Mouse (Mus musculus) right cerebral cortex, adult 2 months (tissue): ENCODE measurements around the gene Ift80.
"Not testable (repeated sequence)": the region's sequence is repeated elsewhere in the genome, so short reads cannot be mapped to it uniquely, and the experiment has no call there.

Experiments
- DNase-seq, 2 experiments: peaks; one replicate each; pipeline ENCODE4 v3.0.0; 2021 to 2022; ENCODE audit warnings: low spot score in 2 of 2

The Ift80 gene

DNA sequence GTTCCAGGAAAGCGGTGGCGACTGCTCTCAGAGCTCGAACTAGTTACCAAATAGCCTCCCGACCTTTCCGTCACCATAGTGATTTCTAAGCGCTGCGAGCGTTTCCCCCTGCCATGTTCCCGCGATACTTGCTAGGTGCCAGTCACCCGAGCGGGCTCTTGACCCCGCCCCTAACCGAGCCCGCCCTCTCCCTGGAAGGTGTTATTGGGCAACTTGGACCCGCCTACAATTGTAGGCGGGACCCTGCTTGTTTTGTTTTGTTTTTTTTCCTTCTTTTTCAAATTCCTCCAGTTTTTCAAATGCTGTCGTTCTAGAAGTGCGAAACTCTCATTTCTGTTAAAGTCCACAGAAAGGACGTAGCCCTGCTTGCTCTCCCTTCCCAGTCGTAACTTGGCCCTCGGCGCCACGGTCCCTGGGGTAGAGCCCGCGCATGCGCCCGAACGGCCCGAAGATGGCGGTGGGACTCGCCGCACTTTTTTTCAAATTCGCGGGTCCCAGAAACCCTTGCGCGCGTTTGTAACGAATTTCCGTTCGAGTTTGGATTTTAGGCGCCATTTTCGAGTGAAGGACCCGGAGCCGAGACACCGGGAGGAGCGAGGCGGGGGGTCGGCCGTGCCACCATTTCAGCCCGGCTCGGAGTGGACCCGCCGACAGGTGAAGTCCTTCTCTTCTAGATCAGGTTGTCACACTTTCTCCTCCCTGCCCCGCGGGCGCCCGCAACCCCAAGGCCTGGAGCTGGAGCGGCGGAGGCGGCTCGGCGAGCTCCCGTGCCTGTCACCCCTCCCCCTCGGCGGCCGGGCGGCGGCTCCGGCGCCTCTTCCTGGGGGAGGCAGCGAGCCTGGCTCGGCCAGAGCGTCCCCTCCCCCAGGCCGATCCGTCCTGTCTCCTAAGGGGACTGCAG lies at the start of gene Ift80, which contains the start of gene Smc4:
TSS of gene Ift80 (minus strand) at position 134 of the 901 bp plus-strand sequence.
TSS of gene Smc4 (plus strand) at position 302 of the 901 bp plus-strand sequence.
- peak; percentile 96 to 97 for DNase-seq

DNA sequence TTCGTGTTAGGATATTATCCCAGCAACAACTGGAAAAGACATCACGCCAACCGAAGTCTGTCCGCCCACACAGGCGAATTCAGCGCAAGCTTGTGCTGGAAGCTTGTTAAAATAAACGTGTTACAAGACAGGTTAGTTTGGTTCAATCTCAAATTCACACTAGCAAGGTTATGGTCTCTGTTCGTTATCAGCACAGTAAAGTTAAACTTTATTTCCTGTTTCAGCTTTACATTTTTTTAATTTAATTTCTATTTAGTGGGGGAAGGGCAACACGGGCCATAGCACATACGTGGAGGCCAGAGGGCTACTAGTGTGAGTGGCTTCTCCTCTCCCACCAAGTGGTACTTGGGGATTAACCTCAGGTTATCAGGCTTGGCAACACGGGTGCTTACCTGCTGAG lies 47.5 kb upstream of the Ift80 start:
- DNase-seq, result no peak

DNA sequence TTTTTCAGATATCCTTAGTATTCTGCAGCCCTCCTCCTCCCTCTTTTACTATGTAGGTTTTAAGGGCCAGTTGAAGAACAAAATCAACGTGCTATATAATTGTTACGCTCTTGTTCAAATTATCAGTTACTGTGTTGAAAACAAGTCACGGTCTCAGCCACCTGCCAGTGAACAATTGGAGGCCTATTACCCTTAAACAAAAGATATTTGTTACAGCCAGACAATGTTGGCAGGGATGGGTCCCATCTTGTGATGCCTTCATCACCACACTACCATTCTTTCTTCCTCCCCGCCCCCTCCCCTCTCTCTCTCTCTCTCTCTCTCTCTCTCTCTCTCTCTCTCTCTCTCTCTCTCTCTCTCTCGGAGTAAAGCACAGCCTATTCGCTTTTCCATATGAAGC lies 44.6 kb upstream of the Ift80 start:
- no peak for DNase-seq

DNA sequence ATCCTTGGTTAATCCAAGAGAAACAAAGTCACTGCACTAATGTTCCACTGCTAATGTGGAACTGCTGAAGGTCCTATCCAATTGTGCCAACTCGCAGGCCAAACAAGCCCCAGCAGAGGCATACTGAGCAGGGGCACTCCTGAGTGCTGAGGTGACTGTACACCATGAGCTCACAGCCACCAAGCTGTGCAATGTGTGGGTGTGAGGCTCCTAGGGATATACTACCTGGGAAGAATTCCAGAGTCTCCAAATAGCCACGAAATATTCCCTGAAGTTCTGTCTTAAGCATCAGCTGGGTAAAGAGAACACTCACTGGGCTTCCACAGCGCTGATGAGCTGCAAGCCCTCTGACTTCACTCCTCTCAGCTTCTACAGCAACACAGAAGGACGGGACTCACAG lies 43.3 kb upstream of the Ift80 start:
- DNase-seq, result no peak

DNA sequence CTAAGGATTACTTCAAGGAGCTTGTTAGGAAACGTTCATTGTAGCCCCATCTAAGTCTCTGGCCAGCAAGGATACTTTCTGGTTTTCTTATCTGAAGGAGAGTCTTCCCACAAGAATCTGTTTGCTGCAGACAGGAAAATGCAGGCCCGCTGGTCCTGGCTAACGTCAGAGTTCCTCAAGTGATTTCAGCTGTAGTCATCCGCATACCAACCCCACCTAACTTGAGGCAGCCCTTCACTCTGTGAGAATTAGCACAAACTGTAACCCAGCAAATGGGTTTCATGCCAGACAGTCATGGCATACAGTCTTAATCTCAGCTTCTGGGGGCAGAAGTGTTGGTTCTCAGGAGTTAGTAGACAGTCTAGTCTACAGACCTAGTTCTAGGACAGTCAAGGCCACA lies 42.1 kb upstream of the Ift80 start:
- no peak for DNase-seq

DNA sequence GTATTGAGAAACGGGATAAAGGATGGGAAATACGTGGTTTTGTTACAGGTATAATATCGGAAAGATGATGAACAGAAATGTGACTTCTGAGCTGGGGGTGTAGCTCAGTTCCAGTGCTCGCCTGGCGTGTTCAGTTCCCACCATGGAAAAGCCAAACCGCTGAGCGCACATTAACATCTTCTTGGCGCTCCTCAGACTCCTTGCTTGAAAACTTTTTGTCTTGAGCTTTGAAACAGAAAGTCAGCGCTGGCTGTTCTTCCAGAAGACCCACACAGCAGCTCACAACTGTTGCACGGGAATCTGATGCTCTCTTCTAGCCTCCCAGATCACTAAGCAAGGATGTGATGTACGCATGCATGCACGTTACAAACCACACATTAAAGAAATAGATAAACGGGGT lies 41.4 kb upstream of the Ift80 start:
- DNase-seq, result no peak

DNA sequence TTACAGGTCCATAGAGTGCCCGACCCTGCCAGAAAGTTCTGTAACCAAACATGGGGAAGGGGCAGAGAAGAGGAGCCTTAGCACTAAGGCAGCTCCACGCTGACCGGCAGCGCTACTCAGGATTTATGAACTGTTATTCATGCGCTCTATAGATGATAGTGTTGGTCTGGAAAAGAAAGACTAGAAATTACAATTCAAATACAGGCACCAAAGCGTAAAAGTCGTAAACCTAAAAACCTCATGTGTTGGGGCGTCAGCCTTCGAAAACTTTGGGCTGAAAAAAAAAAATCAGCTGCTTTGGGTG lies 41.0 kb upstream of the Ift80 start:
- no peak for DNase-seq

DNA sequence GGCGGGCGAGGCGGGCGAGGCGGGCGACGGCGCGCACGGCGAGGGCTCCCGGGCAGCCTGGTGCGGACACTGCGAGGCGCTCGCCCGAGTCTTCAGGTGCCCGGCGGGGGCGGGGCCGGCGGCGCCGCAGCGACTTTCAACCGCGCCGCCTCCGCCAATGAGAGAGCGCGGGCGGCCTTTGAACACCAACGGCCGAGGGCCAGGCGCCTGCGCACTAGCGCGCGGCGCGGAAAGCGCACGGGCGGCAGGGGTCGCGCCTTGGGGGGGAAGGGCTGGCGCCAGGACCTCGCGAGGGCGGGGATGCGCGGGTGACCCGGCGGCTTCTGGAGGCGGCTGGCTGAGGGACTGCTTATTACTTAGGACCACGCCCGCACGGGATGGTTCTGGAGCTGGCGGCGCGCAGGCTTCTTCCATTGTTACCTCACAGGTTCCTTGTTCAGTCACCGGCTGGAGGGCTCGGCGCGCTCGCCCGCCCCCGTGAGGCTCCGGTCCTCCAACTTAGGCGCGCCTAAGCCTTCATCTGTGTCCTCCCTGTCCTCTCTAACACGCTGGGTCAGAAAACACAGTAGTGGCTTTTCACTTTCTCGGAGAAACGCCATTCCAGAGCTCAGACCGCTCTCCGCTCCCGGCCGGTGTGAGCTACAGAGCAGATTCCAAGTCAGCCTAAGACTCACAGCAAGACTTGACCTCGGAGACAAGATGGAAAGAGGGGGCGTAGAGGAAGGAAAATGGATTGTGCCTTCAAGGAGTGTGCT lies 40.5 kb upstream of the Ift80 start, which contains the start of gene Trim59:
TSS of gene Trim59 (minus strand) at position 111 of the 755 bp plus-strand sequence.
- DNase-seq, result peak; percentile 80 to 91

DNA sequence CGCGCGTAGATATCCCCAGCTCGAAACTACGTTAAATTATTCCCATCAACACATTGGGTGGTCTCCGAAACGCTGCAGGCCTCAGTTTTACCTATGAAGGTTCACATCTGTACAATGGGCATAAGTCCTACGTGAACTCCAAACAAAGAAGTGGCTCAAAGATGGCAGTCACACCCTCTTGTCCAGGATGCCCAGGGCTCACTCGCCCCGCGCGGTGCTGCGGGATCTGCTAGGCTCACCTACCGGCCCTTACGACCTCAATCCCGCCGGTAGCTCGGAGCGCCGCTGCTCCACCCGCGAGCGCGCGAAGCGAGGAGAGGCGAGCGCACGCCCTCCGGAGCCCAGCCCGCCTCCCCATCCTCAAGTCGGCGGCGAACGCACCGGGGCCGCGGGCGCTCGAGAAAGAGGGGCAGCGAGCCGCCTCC lies 39.8 kb upstream of the Ift80 start:
- peak in 1 of 2 experiments; percentile 17 for DNase-seq

DNA sequence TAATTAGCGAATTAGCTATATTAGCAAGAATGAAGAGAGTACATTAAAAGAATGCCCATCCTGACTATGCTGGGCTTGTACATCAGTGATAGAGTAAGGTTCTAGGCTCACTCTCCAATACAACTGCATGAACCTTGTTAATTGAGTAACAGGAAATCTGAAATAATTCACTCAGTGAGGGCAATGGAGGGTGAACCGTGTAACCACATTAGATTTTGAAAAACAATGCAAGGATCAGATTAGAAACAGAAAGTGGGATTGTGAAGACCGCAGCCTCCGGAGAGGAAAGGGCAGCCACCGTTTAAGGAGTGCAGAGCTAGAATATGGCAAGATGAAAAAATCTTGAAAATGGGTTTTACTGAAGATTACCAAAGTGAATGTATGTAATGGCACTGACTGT lies 36.9 kb upstream of the Ift80 start:
- no peak for DNase-seq

DNA sequence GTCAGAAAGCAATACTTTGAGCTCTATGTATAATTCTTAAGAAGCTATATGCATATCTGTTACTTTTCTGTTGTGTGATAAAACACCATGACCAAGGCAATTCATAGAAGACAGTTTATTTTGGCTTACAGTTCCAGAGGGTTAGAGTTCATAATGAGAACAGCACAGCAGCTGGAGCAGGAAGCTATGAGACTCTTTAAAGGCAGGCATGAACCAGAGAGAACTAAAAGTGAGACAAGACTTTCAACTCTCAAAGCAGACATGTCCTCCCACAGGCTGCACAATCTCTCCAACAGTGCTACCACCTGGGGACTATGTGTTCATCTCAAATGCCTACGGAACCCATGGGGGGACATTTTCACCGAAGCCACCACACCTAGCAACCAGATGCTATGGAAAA lies 35.7 kb upstream of the Ift80 start:
- no peak for DNase-seq

DNA sequence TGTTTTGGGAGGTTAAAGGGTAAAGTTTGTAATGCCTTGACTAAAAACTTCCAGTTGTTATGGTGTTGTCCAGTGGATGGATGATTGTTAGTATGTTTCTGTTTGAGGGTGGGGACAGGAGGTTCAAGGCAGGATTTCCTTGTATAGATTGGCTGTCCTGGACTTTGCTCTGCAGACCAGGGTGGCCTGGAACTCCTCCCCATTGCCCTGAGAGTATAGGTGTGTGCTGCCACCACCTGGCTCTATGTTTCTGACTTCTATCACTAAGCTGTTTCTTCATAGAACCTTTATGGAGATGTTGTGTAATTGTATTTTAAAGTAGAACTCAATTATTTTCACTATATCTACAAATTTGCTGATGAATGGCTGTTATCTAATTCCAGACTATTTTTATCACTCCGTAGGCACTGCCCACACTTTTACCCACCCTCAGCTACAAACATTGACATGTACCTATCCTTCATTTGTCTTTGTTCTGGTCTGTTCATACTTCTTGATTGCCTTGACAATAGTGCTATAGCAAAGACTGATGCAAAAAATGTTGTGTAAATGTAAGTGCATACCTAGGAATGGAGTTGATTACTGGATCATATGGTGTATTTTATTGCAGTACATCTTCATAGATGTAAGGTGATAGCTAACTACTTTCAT lies 21.9 kb upstream of the Ift80 start:
- DNase-seq, result no peak

DNA sequence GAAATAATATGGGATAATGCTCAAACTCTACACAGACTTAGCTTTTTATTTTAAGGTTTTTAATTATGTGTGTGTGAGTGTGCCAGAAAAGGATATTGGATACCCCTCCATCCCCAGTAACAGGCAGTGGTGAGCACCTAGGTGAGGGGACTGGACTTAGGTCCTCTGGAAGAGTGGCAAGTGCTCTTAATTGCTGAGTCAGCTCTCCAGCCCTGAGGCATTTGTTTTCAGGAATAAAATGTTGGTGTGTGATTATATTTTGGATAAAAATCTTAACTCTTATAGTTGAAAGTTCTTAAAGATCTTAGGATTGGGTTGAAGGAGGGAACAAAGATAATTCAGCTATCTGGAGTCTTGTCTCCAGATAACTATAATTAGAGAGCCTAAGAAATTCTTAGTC lies 16.4 kb upstream of the Ift80 start:
- DNase-seq, result no peak

DNA sequence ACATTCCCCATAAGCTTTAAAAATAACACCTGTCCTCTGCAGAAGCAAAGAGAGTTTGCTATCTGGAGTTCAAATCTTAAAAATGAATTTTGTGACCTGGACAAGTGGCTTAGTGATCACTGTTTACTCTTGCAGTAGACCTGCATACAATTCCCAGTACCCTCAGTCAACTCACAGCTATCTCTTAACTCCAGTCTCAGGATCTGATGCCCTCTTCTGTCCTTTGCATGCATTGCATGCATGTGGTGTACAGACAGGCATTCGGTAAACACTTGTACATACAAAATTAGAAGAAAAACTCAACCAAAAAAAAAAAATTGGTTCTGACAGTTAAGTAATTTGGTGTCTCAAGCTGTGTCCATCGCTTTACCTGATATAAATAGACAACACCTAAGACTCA lies 15.9 kb upstream of the Ift80 start:
- no peak for DNase-seq

DNA sequence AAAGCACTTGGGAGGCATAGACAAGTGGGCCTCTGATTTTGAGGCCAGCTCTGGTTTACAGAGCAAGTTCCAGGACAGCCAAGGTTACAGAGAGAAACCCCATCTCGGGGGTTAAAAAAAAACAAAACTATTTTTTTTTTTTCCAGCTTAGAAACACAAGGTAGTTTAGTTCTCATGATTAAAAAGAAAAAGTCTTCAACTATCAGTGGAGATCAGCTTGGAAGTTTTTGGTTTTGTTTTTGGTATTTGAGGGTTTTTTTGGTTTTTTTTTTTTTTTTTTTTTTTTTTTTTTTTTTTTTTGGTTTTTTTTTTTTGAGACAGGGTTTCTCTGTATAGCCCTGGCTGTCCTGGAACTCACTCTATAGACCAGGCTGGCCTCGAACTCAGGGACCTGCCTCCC lies 14.3 kb upstream of the Ift80 start:
- DNase-seq, result not testable (repeated sequence)

DNA sequence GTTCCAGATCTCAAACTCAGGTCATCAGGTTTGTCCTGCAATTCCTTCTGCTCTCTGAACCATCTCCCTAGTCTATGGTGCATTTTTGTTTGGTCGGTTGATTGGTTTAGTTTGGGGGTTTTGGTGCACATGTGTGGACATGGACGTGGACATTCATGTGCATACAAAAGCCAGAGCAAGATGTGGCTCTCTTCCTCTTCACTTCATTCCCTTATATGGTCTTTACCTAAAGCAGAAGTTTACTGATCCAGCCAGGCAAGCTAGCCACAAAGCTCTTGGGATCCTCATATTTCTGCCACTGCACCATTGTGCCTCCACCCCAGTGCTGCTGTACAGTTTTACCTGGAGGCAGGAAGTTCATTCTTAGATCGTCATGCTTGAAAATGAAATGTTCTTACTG lies 12.8 kb upstream of the Ift80 start:
- DNase-seq, result no peak

DNA sequence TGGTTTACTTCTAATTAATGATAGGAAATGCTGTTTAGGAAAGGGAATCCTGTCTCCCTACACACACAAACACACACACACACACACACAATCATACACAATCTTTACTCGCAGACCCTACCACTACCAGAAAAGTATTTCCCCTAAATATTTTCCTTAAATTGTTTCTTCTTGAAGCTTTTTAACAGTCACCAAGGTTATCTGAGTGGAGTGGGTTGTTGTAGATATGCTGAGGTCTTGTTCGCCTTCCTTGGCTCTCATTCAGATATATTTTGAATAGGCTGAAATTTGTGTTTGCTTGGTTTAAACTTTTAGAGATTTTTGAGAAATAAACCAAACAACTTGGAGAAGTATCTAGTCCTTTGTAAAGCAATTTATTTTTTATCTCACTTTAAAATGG lies 4.5 kb upstream of the Ift80 start:
- DNase-seq, result no peak

DNA sequence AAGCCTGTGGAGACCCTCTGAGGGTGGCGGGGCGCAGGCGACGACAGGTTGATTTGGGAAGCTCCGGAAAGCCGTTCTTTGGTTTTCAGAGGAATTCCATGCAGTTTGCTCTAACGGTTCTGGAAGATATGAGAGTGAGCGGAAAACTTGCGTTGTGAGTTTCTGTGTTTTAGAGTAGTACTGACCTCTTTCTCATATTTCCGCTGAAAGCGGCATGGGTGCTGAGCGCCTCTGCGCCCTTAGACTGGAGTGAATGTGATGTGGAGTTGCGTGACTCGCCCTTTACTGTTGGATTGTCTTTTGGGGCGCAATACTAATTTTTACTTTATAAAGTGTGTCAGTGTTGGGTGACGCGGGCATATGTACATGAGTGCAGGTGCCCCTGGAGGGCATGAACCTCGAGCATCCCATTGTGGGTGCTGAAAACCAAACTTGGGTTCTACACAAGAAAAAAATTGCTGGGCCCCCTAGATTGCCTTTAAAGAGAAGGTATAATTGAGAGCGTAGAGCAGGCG lies 1.9 kb upstream of the Ift80 start:
- peak in 1 of 2 experiments; percentile 4 for DNase-seq

DNA sequence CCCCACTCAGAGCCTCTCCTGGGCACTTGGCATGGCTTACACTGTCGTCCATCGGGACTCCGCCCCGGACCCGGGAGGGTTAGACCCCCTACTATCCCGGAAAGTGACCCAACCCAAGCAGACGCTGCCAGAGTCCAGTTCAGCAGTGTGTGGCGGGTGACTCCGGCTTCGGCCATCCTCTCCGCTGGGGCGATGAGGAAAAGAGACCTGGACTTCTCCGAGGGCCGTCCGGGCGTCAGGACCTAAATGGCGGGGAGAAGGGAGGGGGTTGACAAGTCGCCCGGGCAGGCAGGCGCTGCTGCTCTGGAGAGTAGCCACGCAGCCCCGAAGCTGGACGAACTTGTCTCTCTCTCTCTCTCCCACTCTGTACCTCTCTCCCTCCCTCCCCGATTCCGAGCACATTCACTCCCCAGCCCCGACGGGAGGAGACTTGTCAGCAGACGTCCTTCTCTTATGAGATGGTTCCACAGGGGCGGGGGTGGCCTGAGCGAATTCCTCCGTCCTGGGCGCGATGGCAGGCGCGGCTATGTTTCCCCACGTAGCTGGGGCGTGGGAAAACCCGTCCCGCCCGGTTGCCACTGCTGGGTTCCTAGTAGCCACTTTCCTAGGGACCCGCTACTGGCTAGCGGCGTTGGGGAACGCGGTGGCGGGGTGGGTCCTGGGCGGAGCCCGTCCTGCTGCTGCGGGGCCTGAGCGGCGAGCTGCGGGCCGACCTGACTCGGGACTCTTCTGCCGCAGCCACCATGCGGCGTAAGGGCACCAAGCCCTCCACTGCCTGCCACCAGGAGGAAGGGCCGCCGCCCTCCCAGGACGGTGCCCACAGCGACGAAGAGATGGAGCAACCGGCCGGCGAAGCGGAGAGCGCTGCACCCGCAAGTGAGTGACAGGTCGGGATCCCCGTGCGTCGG lies 1.2 kb upstream of the Ift80 start:
- DNase-seq, result peak; percentile 7 to 8

DNA sequence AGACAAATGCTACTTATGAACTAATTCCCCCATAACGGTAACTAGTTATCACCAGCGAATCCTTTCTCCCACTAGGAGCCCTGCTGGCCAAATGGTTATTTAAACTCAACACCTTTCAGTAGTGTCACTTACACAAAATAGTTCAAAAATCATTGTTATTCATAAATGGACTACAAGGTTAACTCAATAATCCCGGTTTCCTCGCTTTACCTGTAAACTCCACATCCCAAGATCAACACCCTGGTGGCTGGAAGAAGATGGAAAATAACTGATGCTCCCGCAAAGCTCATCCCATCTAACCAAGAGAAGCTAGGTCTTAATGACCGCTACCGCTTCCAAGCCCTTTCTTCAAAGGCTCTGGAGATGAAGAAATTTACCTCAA lies 324 bp downstream of the Ift80 start:
- DNase-seq, result no peak

DNA sequence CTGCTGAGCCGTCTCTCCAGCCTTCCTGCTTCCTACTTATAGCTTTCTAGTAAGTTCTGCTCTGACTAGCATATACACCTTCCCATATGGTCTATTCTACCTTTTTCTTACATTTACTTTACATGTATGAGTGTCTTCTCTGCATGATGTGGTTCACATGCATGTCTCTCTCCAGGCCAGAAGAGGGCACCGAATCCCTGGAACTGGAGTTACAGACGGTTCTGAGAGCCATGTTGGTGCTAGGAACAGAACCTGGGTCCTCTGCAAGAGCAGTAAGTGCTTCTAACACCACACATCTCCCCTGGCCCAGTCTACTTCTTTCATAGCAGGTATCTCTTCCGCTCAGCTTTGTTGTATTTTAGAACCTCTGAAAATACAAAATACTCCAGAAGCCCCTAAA lies 1.6 kb downstream of the Ift80 start:
- DNase-seq, result no peak
